Mouse (Mus musculus): ENCODE data around the gene Pin4. TPM values are rescaled to one million over a fixed set of nuclear protein-coding genes. Genes with fewer than 3 reads are reported as not detected.

The Pin4 gene
- total and polyA plus RNA-seq, 2 experiments: 2.2 to 14.0 TPM

DNA sequence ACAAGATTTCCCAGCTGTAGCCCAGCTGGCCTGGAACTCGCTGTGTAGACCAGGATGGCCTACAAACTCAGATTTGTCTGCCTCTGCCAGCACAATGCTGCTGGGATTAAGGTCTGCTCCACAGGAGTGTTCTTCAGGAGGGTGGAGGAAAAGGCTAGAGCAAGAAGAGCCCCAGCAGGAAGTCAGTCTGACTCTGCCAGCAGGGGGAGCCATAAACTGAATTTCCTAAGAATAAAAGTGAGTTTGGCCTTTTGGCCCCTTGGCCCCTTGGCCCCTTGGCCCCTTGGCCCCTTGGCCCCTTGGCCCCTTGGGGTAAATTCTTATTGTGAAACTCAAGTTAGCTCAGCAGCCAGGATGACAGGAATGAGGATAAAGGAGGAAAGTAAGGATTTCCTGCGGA is 40.5 kb downstream of the Pin4 start:
- Histone ChIP-seq H3K4me3 (ENCODE audit: insufficient read depth, low read depth, low read length) (no peak overlapping the region), H3K36me3 (ENCODE audit: control insufficient read depth, insufficient read depth, low read length) (no peaks in the 10 kb centered on the region), H3K27me3 (ENCODE audit: control insufficient read depth, insufficient read depth, low read length) (no peaks in the 10 kb centered on the region), H3K9ac (ENCODE audit: low read depth, low read length) (no peak overlapping the region), H3K27ac (replicated peaks; ENCODE audit: insufficient read depth, low read depth, low read length) (no peak overlapping the region), H3K4me1 (ENCODE audit: control insufficient read depth, insufficient read depth, low read length) (peaks cover 2% of the 10 kb centered on the region; the same call in 1 of the 2 replicates), H3K79me2 (ENCODE audit: control insufficient read depth, insufficient read depth, low read length) (no peaks in the 10 kb centered on the region)
- TF ChIP-seq CTCF (IDR thresholded peaks at IDR 0.05; ENCODE audit: low read depth, low read length) (peak; percentile 35; the same call in 1 of the 2 replicates), POLR2A (IDR thresholded peaks at IDR 0.05; ENCODE audit: extremely low read depth, insufficient read depth, low read length) (no peak)
- DNase-seq (ENCODE audit: extremely low read depth, low read depth, low spot score): peak; percentile 31
- 84% methylated on average over 2 of the region's 2 CpGs for WGBS

GRCm38 (mm10) chrX:102160528-102160927 is 41.3 kb downstream of the Pin4 start:
- H3K4me3 ChIP-seq (ENCODE audit: insufficient read depth, low read depth, low read length): no peak overlapping the region
- peaks cover 2% of the 10 kb centered on the region; the same call in 1 of the 2 replicates for H3K4me1 ChIP-seq (ENCODE audit: control insufficient read depth, insufficient read depth, low read length)
- no peak overlapping the region for H3K9ac ChIP-seq (ENCODE audit: low read depth, low read length)
- H3K79me2 ChIP-seq (ENCODE audit: control insufficient read depth, insufficient read depth, low read length): no peaks in the 10 kb centered on the region
- no peaks in the 10 kb centered on the region for H3K36me3 ChIP-seq (ENCODE audit: control insufficient read depth, insufficient read depth, low read length)
- 52% methylated on average over 2 of the region's 2 CpGs for WGBS
- H3K27me3 ChIP-seq (ENCODE audit: control insufficient read depth, insufficient read depth, low read length): no peaks in the 10 kb centered on the region
- no peak overlapping the region for H3K27ac ChIP-seq (replicated peaks; ENCODE audit: insufficient read depth, low read depth, low read length)
- TF ChIP-seq CTCF (IDR thresholded peaks at IDR 0.05; ENCODE audit: low read depth, low read length) (no peak), POLR2A (IDR thresholded peaks at IDR 0.05; ENCODE audit: extremely low read depth, insufficient read depth, low read length) (no peak)
- DNase-seq (ENCODE audit: extremely low read depth, low read depth, low spot score): no peak

DNA sequence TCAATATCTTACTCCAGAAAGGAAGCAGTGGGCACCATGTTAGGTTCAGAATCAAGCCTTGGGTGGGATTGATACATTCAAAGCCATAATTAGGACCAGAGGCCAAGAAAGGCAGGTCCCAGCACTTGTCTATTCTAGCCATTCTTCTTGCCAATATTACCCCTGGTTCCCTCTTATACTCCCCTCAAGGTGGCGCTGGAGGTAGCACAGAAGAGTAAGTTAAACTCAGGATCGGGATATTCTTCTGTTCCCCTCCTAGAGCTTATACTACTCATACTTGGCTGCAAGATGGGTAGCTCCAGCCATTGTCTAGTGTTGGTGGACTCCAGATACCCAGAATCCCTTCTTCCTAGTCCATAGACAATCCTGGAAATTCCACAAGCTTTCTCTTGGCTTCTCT is 43.8 kb downstream of the Pin4 start:
- DNase-seq (ENCODE audit: extremely low read depth, low read depth, low spot score): no peak
- no peak for TF ChIP-seq POLR2A (IDR thresholded peaks at IDR 0.05; ENCODE audit: extremely low read depth, insufficient read depth, low read length)
- TF ChIP-seq CTCF (IDR thresholded peaks at IDR 0.05; ENCODE audit: low read depth, low read length): no peak

GRCm38 (mm10) chrX:102163529-102163928 is 44.3 kb downstream of the Pin4 start:
- H3K27ac ChIP-seq (replicated peaks; ENCODE audit: insufficient read depth, low read depth, low read length): no peak overlapping the region
- 94% methylated on average over 4 of the region's 4 CpGs for WGBS
- no peaks in the 10 kb centered on the region for H3K36me3 ChIP-seq (ENCODE audit: control insufficient read depth, insufficient read depth, low read length)
- no peaks in the 10 kb centered on the region for H3K27me3 ChIP-seq (ENCODE audit: control insufficient read depth, insufficient read depth, low read length)
- no peak overlapping the region for H3K4me3 ChIP-seq (ENCODE audit: insufficient read depth, low read depth, low read length)
- no peaks in the 10 kb centered on the region for H3K4me1 ChIP-seq (ENCODE audit: control insufficient read depth, insufficient read depth, low read length)
- no peak for DNase-seq (ENCODE audit: extremely low read depth, low read depth, low spot score)
- H3K79me2 ChIP-seq (ENCODE audit: control insufficient read depth, insufficient read depth, low read length): no peaks in the 10 kb centered on the region
- no peak for TF ChIP-seq POLR2A (IDR thresholded peaks at IDR 0.05; ENCODE audit: extremely low read depth, insufficient read depth, low read length)
- TF ChIP-seq CTCF (IDR thresholded peaks at IDR 0.05; ENCODE audit: low read depth, low read length): no peak
- H3K9ac ChIP-seq (ENCODE audit: low read depth, low read length): no peak overlapping the region

More for the DNA sequence above, 43.8 kb downstream of the Pin4 start:
- Histone ChIP-seq H3K79me2 (ENCODE audit: control insufficient read depth, insufficient read depth, low read length) (no peaks in the 10 kb centered on the region), H3K4me3 (ENCODE audit: insufficient read depth, low read depth, low read length) (no peak overlapping the region), H3K27me3 (ENCODE audit: control insufficient read depth, insufficient read depth, low read length) (no peaks in the 10 kb centered on the region), H3K36me3 (ENCODE audit: control insufficient read depth, insufficient read depth, low read length) (no peaks in the 10 kb centered on the region), H3K4me1 (ENCODE audit: control insufficient read depth, insufficient read depth, low read length) (no peaks in the 10 kb centered on the region), H3K9ac (ENCODE audit: low read depth, low read length) (no peak overlapping the region), H3K27ac (replicated peaks; ENCODE audit: insufficient read depth, low read depth, low read length) (no peak overlapping the region)
- WGBS: 47% methylated on average over 2 of the region's 2 CpGs

- no peak overlapping the region for H3K4me3 ChIP-seq (ENCODE audit: insufficient read depth, low read depth, low read length)
- no peaks in the 10 kb centered on the region for H3K79me2 ChIP-seq (ENCODE audit: control insufficient read depth, insufficient read depth, low read length)
- WGBS: 58% methylated on average over 5 of the region's 5 CpGs
- H3K27ac ChIP-seq (replicated peaks; ENCODE audit: insufficient read depth, low read depth, low read length): no peak overlapping the region
- no peaks in the 10 kb centered on the region for H3K27me3 ChIP-seq (ENCODE audit: control insufficient read depth, insufficient read depth, low read length)
- H3K36me3 ChIP-seq (ENCODE audit: control insufficient read depth, insufficient read depth, low read length): no peaks in the 10 kb centered on the region
- TF ChIP-seq POLR2A (IDR thresholded peaks at IDR 0.05; ENCODE audit: extremely low read depth, insufficient read depth, low read length): no peak
- no peak for TF ChIP-seq CTCF (IDR thresholded peaks at IDR 0.05; ENCODE audit: low read depth, low read length)
- DNase-seq (ENCODE audit: extremely low read depth, low read depth, low spot score): no peak
- H3K4me1 ChIP-seq (ENCODE audit: control insufficient read depth, insufficient read depth, low read length): no peaks in the 10 kb centered on the region
- no peak overlapping the region for H3K9ac ChIP-seq (ENCODE audit: low read depth, low read length)
Observed at GRCm38 (mm10) chrX:102166521-102166920, 47.3 kb downstream of the Pin4 start.

DNA sequence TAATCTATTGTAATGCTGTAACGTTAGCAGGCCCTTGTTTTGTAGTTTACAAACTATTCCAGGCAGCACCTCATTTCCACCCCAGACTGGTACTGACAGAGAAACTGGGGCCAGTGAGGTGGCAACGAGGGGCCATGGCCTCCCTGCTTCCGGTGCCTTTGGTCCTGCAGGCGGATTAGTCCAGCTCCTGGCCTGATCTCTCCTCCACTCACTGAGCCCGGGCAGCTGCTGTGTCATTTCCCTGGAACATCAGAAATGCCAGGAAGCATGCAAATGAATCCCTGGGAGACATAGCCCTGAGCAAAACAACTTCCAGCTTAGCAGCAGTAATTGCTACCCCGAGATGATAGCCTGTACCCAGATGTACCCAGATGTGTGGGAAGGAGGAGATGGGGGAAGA is 47.7 kb downstream of the Pin4 start:
- no peaks in the 10 kb centered on the region for H3K79me2 ChIP-seq (ENCODE audit: control insufficient read depth, insufficient read depth, low read length)
- H3K27me3 ChIP-seq (ENCODE audit: control insufficient read depth, insufficient read depth, low read length): no peaks in the 10 kb centered on the region
- 66% methylated on average over 6 of the region's 6 CpGs for WGBS
- DNase-seq (ENCODE audit: extremely low read depth, low read depth, low spot score): no peak
- no peaks in the 10 kb centered on the region for H3K4me1 ChIP-seq (ENCODE audit: control insufficient read depth, insufficient read depth, low read length)
- no peaks in the 10 kb centered on the region for H3K36me3 ChIP-seq (ENCODE audit: control insufficient read depth, insufficient read depth, low read length)
- no peak overlapping the region for H3K27ac ChIP-seq (replicated peaks; ENCODE audit: insufficient read depth, low read depth, low read length)
- TF ChIP-seq POLR2A (IDR thresholded peaks at IDR 0.05; ENCODE audit: extremely low read depth, insufficient read depth, low read length) (no peak), CTCF (IDR thresholded peaks at IDR 0.05; ENCODE audit: low read depth, low read length) (no peak)
- no peak overlapping the region for H3K9ac ChIP-seq (ENCODE audit: low read depth, low read length)
- H3K4me3 ChIP-seq (ENCODE audit: insufficient read depth, low read depth, low read length): no peak overlapping the region
